Mouse (Mus musculus) embryo, embryonic 11 days (tissue): ENCODE results near the gene Islr.
"Not testable (repeated sequence)": the region's sequence is repeated elsewhere in the genome, so short reads cannot be mapped to it uniquely, and the experiment has no call there.

Experiments used
- DNase-seq: peaks from one replicate; pipeline ENCODE4 v3.0.0-alpha.2; 2015

Islr gene

GRCm38 (mm10) chr9:58203516-58204447 lies at the start of gene Islr, which contains the start of gene Islr2:
Gene Islr, minus strand, starts transcription at chr9:58204306.
Gene Islr2, minus strand, starts transcription at chr9:58204319.
- DNase-seq, result peak; percentile 91

- not testable (repeated sequence) for DNase-seq
These were observed 49.7 kb upstream of the Islr start for GRCm38 (mm10) chr9:58253805-58254122.

DNA sequence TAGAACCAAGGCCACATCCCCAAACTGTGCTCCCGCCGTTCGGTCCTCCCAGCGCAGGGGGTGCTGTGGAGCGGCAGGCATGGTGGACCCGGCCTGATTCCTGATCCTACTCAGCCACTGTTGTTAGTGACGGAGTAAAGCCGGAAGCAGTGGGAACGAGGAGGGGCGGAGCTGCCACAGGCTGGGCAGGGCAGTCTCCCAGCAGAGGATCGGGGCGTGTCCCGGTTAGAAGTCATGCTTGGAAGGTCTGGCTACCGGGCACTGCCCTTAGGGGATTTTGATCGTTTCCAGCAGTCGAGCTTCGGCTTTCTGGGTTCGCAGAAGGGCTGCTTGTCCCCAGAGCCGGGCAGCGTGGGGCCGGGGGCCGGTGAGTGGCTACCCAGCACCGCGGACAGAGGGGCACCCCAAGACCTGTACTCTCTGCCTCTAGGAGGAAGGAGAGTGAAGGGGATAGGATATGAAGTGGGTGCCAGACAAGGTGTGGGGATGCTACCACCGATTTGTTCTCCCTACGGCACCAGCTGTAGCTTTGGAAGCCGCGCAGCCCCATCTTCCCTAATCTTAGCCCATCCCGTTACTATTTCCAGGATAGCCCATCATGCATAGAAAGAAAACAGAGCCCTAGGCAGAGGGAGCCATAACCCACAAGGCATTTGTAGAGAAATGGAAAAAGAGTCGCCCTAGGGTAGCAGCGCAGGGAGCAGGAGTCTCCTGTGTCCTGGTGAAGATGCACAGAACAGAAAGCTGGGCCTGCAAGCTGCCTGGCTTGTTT lies 49.1 kb upstream of the Islr start, which contains the start of gene Stoml1:
Stoml1 (plus strand) TSS at position 132 of the 772 bp plus-strand sequence.
- DNase-seq, result peak; percentile 96

GRCm38 (mm10) chr9:58250730-58251129 lies 46.6 kb upstream of the Islr start:
- not testable (repeated sequence) for DNase-seq

- no peak for DNase-seq
These were observed 46.2 kb upstream of the Islr start for GRCm38 (mm10) chr9:58250322-58250721.

GRCm38 (mm10) chr9:58249592-58250192 lies 45.6 kb upstream of the Islr start, which contains the start of gene Pml:
Gene Pml, minus strand, starts transcription at chr9:58249786.
- DNase-seq, result peak; percentile 82

DNA sequence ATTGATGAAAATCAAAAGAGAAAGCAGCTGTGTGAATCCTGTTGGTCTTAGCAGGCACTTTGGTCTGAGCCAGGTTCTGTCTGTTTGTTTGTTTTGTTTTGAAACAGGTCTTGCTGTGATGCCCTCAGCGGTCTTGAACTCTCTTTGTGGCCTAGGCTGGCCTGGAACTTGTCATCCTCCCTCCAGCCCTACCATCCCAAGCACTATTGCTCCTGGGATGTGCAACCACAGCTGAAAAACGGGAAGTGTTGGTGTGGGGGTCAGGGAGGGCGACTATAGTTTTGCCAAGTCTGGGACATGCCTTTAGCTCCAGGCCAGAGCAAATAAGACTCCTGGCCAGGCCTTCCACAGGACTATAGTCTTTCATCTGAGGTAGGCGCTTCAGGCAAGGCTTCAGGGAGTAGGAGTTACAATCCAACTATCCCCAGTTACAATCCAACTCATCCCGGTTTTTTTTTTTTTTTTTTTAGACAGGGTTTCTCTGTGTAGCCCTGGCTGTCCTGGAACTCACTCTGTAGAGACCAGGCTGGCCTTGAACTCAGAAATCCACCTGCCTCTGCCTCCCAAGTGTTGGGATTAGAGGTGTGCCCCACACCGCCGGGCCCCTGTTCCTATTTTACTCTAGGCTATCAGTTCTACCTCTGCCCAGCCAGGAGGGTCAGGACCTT lies 44.8 kb upstream of the Islr start:
- no peak for DNase-seq

GRCm38 (mm10) chr9:58247064-58247759 lies 43.1 kb upstream of the Islr start:
- peak; percentile 91 for DNase-seq

- DNase-seq, result no peak
These were observed 42.0 kb upstream of the Islr start for GRCm38 (mm10) chr9:58246083-58246591.

DNA sequence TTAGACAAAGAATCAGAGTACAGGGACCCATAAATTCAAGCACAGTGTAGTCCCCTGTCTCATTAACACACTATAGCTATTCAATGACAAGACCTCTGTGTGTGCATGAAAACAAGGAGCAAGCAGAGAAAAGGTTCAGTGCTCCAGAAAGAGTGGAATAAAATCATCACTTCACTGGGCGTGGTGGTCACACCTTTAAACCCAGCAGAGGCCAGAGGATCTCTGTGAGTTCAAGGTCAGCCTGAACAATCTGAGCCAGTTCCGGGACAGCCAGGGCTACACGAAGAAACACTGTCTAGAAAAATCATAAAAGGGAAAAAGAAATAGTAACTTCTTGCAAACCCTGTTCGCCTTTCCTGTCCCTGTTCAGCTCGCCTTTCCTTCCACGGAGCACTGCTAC lies 39.6 kb upstream of the Islr start:
- no peak for DNase-seq

GRCm38 (mm10) chr9:58242696-58243095 lies 38.6 kb upstream of the Islr start:
- DNase-seq, result no peak

- DNase-seq, result peak; percentile 37
These were observed 37.8 kb upstream of the Islr start for GRCm38 (mm10) chr9:58241780-58242485.

- DNase-seq, result no peak
These were observed 30.5 kb upstream of the Islr start for GRCm38 (mm10) chr9:58234502-58235015.

- no peak for DNase-seq
These were observed 28.3 kb upstream of the Islr start for GRCm38 (mm10) chr9:58232374-58232773.

GRCm38 (mm10) chr9:58231746-58232145 lies 27.6 kb upstream of the Islr start:
- no peak for DNase-seq

- no peak for DNase-seq
These were observed 24.8 kb upstream of the Islr start for GRCm38 (mm10) chr9:58228777-58229466.

- peak; percentile 57 for DNase-seq
These were observed 22.1 kb upstream of the Islr start for GRCm38 (mm10) chr9:58225915-58226913.

GRCm38 (mm10) chr9:58224356-58224755 lies 20.2 kb upstream of the Islr start:
- DNase-seq, result no peak
